Mouse (Mus musculus): ENCODE data around the gene Sptbn1. TPM values are rescaled to one million over a fixed set of nuclear protein-coding genes. Genes with fewer than 3 reads are reported as not detected.
A peak's percentile ranks its signal among the peaks of the same experiment; 100 is the strongest.

The Sptbn1 gene
- polyA plus RNA-seq, 1 experiment = 43.1 TPM

DNA sequence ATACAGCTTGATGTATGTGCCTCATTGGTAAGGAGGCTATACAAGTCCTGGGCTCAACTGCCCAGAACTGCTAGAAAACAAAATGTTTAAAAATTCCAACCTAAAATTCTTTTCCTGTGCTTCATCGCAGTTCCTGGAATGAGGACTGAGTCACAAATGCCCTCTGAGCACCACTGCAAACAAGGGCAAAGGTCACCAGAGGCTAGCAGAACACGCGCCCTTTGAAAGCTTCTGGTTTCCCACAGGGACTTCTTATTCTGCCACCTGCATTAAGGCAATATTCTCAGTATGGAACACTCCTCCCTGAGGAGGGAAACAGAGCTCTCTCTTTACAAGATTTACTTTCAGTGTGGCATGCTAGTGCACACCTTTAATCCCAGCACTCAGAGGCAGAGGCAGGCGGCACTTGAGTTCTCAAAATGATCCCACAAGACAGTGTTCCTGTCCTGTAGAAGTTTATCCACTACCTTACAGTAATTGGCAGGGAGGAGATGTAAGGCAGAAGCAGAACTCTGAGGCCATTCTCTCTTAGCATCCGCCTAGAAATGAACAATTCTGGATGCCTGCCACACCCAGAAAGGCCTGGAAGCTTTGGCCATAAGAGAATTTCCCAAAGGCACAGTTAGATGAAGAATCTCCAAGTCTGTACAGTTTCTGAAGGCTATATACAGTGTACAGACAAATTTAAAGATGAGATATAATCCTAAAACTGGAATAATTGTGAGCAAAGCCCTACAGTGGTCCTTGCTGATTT is 56.1 kb downstream of the Sptbn1 start:
- WGBS = 28% methylated on average over 5 of the region's 5 CpGs
- Histone ChIP-seq H3K4me1 (ENCODE audit: control insufficient read depth, insufficient read depth, insufficient read length, low read length) (peaks cover 15% of the 10 kb centered on the region; the same call in 1 of the 2 replicates), H3K36me3 (ENCODE audit: control insufficient read depth, insufficient read depth, low read length) (no peaks in the 10 kb centered on the region; the same call in 1 of the 2 replicates), H3K27me3 (ENCODE audit: control insufficient read depth, insufficient read depth, low read length) (no peaks in the 10 kb centered on the region), H3K4me3 (ENCODE audit: low read depth, low read length) (no peak overlapping the region), H3K27ac (ENCODE audit: insufficient read depth, low read depth, low read length) (peak overlapping the region; percentile 67)
- TF ChIP-seq POLR2A (IDR thresholded peaks at IDR 0.05; ENCODE audit: low read depth, low read length) (no peak), CTCF (IDR thresholded peaks at IDR 0.05; ENCODE audit: extremely low read depth, insufficient read length, insufficient replicate concordance, low read depth, low read length) (no peak)

DNA sequence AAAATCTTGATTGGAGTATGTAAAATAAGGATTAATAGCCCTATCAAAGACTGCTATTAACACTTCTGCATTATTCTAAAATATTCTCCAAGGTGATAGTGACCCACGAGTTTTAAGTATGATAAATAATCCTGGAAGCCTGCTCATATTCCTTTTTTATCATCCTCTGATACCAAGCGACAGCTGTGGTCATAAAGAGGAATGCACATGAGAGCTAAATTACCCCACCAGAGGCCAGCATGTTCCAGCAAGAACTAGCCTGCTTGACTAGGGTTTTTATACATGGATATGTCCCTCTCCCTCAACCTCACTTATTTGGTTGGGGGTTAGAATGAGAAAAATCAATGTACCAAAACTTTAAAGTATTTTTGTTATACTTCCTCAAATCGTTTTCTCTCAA is 56.8 kb downstream of the Sptbn1 start:
- Histone ChIP-seq H3K4me1 (ENCODE audit: control insufficient read depth, insufficient read depth, insufficient read length, low read length) (peaks cover 15% of the 10 kb centered on the region; the same call in 1 of the 2 replicates), H3K36me3 (ENCODE audit: control insufficient read depth, insufficient read depth, low read length) (no peaks in the 10 kb centered on the region; the same call in 1 of the 2 replicates), H3K4me3 (ENCODE audit: low read depth, low read length) (no peak overlapping the region), H3K27ac (ENCODE audit: insufficient read depth, low read depth, low read length) (no peak overlapping the region), H3K27me3 (ENCODE audit: control insufficient read depth, insufficient read depth, low read length) (no peaks in the 10 kb centered on the region)
- 21% methylated on average over 3 of the region's 3 CpGs for WGBS
- no peak for TF ChIP-seq POLR2A (IDR thresholded peaks at IDR 0.05; ENCODE audit: low read depth, low read length)
- no peak for TF ChIP-seq CTCF (IDR thresholded peaks at IDR 0.05; ENCODE audit: extremely low read depth, insufficient read length, insufficient replicate concordance, low read depth, low read length)

DNA sequence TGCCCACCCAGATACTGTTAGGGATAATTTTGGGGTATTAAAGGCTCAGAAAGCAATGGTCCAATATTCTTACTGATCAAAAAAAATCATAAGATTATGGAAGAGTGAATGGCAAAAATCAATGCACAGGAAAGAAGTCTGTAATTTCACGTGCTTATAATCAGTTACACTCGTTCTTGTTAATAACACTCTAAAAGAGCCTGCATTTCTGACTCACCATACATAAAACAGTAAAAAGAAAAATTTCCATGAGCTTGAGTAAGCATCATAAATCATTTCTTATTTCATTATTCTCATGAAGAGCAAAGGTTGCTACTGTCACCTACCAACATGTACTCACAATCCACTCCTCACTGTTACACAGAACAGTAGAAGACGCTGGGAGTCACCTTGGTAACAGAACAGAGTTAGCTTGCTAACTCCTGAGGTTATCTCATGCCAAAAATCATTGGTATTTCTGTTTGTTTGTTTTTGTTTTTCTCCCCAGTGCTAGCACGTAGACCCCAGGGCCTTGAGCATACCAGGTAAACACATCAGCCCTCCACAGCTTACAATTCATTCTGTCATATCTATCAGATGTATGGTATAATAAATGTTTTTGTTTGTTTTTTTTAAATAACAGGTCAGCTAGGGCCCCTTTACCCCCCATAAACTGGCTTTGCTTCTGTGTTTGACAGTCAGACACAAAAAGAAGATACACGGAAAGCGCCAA is 57.7 kb downstream of the Sptbn1 start:
- Histone ChIP-seq H3K36me3 (ENCODE audit: control insufficient read depth, insufficient read depth, low read length) (no peaks in the 10 kb centered on the region; the same call in 1 of the 2 replicates), H3K4me3 (ENCODE audit: low read depth, low read length) (no peak overlapping the region), H3K27me3 (ENCODE audit: control insufficient read depth, insufficient read depth, low read length) (no peaks in the 10 kb centered on the region), H3K27ac (ENCODE audit: insufficient read depth, low read depth, low read length) (peak overlapping the region; percentile 56), H3K4me1 (ENCODE audit: control insufficient read depth, insufficient read depth, insufficient read length, low read length) (peaks cover 17% of the 10 kb centered on the region)
- WGBS = 48% methylated on average over 6 of the region's 6 CpGs
- TF ChIP-seq CTCF (IDR thresholded peaks at IDR 0.05; ENCODE audit: extremely low read depth, insufficient read length, insufficient replicate concordance, low read depth, low read length) (no peak), POLR2A (IDR thresholded peaks at IDR 0.05; ENCODE audit: low read depth, low read length) (no peak)

DNA sequence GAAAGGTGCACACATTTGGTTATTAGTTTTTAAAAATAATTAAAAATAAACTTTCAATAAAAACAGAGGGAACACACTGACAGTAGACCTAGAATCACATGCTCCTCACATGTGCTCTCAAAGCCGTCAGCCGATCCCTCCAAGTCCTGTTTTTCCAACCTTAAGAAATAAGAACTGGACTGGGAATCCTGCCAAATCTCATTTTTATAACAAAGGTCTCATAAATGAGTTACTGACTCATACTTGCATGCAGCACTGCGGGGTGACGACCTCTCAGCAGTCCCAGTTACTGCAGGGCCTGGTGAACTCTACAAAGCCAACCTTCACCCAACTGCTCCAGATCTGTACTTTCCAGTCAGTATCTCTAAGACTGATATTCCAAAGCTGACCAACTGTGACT is 58.5 kb downstream of the Sptbn1 start:
- peaks cover 19% of the 10 kb centered on the region for H3K4me1 ChIP-seq (ENCODE audit: control insufficient read depth, insufficient read depth, insufficient read length, low read length)
- 18% methylated on average over 4 of the region's 4 CpGs for WGBS
- H3K4me3 ChIP-seq (ENCODE audit: low read depth, low read length) = no peak overlapping the region
- peak overlapping the region; percentile 56 for H3K27ac ChIP-seq (ENCODE audit: insufficient read depth, low read depth, low read length)
- no peaks in the 10 kb centered on the region for H3K27me3 ChIP-seq (ENCODE audit: control insufficient read depth, insufficient read depth, low read length)
- TF ChIP-seq CTCF (IDR thresholded peaks at IDR 0.05; ENCODE audit: extremely low read depth, insufficient read length, insufficient replicate concordance, low read depth, low read length) (no peak), POLR2A (IDR thresholded peaks at IDR 0.05; ENCODE audit: low read depth, low read length) (no peak)
- H3K36me3 ChIP-seq (ENCODE audit: control insufficient read depth, insufficient read depth, low read length) = no peaks in the 10 kb centered on the region; the same call in 1 of the 2 replicates

DNA sequence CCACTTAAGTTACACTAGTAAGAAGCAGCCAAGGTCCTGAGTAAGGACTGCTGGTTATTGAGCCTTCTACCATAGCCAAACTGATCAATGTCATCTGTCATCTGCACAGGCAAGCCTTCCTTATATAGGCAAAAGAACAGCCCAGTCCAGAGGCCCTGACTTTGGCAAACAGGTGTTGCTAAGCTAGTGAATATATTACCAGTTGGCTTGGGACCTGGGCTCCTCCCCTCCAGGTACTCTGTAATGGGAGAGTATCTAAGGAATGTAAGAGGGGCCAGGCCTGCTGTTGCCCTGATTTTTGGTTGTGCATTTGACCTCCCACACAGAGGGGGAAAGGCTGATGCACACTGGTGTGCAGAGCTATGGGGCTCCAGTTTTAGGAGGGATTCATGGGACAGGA is 63.6 kb downstream of the Sptbn1 start:
- no peak for TF ChIP-seq CTCF (IDR thresholded peaks at IDR 0.05; ENCODE audit: extremely low read depth, insufficient read length, insufficient replicate concordance, low read depth, low read length)
- TF ChIP-seq POLR2A (IDR thresholded peaks at IDR 0.05; ENCODE audit: low read depth, low read length) = no peak
- Histone ChIP-seq H3K27me3 (ENCODE audit: control insufficient read depth, insufficient read depth, low read length) (no peaks in the 10 kb centered on the region), H3K36me3 (ENCODE audit: control insufficient read depth, insufficient read depth, low read length) (no peaks in the 10 kb centered on the region), H3K4me3 (ENCODE audit: low read depth, low read length) (no peak overlapping the region), H3K27ac (ENCODE audit: insufficient read depth, low read depth, low read length) (no peak overlapping the region), H3K4me1 (ENCODE audit: control insufficient read depth, insufficient read depth, insufficient read length, low read length) (peaks cover 19% of the 10 kb centered on the region)

DNA sequence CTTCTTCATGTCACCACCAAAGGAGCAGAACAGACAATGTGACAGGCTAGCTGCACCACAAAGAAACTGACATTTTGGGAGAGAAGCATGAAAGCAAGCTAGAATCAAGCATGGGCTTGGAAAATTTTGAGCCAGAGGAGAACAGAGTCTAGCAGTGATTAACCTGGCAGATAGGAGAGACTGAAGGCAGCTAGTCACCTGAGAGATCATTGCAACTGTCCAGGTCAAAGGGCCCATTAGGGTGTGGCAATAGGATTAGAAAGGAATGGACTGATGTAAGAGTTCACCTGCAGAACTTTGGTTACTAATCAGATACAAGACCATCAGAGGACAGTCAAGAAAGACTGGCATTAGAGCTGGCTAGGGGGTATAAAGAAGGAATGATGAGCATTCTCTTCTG is 67.6 kb downstream of the Sptbn1 start:
- no peak overlapping the region for H3K4me3 ChIP-seq (ENCODE audit: low read depth, low read length)
- no peak for TF ChIP-seq POLR2A (IDR thresholded peaks at IDR 0.05; ENCODE audit: low read depth, low read length)
- no peak for TF ChIP-seq CTCF (IDR thresholded peaks at IDR 0.05; ENCODE audit: extremely low read depth, insufficient read length, insufficient replicate concordance, low read depth, low read length)
- H3K36me3 ChIP-seq (ENCODE audit: control insufficient read depth, insufficient read depth, low read length) = no peaks in the 10 kb centered on the region
- H3K27ac ChIP-seq (ENCODE audit: insufficient read depth, low read depth, low read length) = peak overlapping the region; percentile 72
- no peaks in the 10 kb centered on the region for H3K27me3 ChIP-seq (ENCODE audit: control insufficient read depth, insufficient read depth, low read length)
- H3K4me1 ChIP-seq (ENCODE audit: control insufficient read depth, insufficient read depth, insufficient read length, low read length) = peaks cover 19% of the 10 kb centered on the region

DNA sequence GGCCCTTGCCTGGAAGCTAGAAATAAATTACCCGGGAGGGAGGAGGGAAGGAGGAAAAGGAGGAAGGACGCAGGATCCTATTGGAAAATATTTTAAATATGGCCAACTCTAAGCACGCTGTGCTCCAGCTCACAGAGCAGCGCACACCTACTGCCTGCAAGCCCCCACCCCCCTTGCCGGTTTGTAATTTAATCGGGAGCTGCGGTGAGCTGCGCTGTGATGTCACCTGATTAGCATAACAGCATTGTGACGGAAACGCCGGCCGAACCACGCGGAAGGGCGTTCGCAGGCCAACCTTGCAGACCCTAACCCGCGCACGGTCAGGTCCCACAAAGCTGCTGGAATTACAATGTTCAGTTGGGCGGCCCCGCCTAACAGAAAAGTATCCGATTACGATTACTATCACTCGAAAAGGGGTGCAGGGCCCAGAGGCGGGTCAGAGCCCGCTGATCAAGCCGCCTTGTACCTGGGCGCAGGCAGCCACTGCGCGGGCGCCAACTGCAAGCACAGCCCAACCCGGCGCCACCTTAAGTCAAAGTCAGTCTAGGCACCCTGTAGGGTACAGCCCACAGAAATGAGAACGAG is 69.8 kb downstream of the Sptbn1 start:
- peak overlapping the region; percentile 72 for H3K4me3 ChIP-seq (ENCODE audit: low read depth, low read length)
- H3K27ac ChIP-seq (ENCODE audit: insufficient read depth, low read depth, low read length) = peak overlapping the region; percentile 95
- TF ChIP-seq CTCF (IDR thresholded peaks at IDR 0.05; ENCODE audit: extremely low read depth, insufficient read length, insufficient replicate concordance, low read depth, low read length) (no peak), POLR2A (IDR thresholded peaks at IDR 0.05; ENCODE audit: low read depth, low read length) (peak; percentile 16; the same call in 1 of the 2 replicates)
- no peaks in the 10 kb centered on the region for H3K27me3 ChIP-seq (ENCODE audit: control insufficient read depth, insufficient read depth, low read length)
- 3% methylated on average over 34 of the region's 34 CpGs for WGBS
- H3K36me3 ChIP-seq (ENCODE audit: control insufficient read depth, insufficient read depth, low read length) = no peaks in the 10 kb centered on the region
- H3K4me1 ChIP-seq (ENCODE audit: control insufficient read depth, insufficient read depth, insufficient read length, low read length) = peaks cover 18% of the 10 kb centered on the region

Data from small intestine, adult 2 months (tissue).